Mouse (Mus musculus) megakaryocyte progenitor cell, adult 5-6 weeks (primary cell): ENCODE data around the gene Gm20671. TPM values are rescaled to one million over a fixed set of nuclear protein-coding genes. Genes with fewer than 3 reads are reported as not detected.

Experiments
- total RNA-seq, 2 experiments: library from RNA; stranded (forward) in 1 of 2; stranded (reverse) in 1 of 2; fragments of 157-497, 149-512 nt in 1 of 2; fragments of 200-1000 nt in 1 of 2; gene quantifications; 2 replicates each; pipeline versions ENCODE4 v1.2.3 to v1.2.4; 2015 to 2017

Gene Gm20671
- total RNA-seq, 2 experiments from 2014 or later, result 6.6 TPM; not detected in 1

Other genes with a start within 250 kb of the Gm20671 start
- gene Yes1, start 215.9 kb downstream of the Gm20671 start, total RNA-seq (2015), result 0.27 and 0.85 TPM in 2 replicates
- 0.24 and 0.83 TPM in 2 replicates for gene Yes1, start 215.9 kb downstream of the Gm20671 start, total RNA-seq (2017)
- 32.3 and 33.8 TPM in 2 replicates for gene Pisd, start 41.5 kb downstream of the Gm20671 start, total RNA-seq (2015)
- gene Pisd, start 41.5 kb downstream of the Gm20671 start, total RNA-seq (2017), result 34.5 and 38.9 TPM in 2 replicates
- 34.6 and 37.6 TPM in 2 replicates for gene Prr14l, start 27.1 kb upstream of the Gm20671 start, total RNA-seq (2015)
- 27.4 and 31.9 TPM in 2 replicates for gene Prr14l, start 27.1 kb upstream of the Gm20671 start, total RNA-seq (2017)
- 26.5 and 28.7 TPM in 2 replicates for gene Depdc5, start 36.6 kb upstream of the Gm20671 start, total RNA-seq (2015)
- 22.0 and 25.8 TPM in 2 replicates for gene Depdc5, start 36.6 kb upstream of the Gm20671 start, total RNA-seq (2017)
- 340 and 391 TPM in 2 replicates for gene Ywhah, start 191.7 kb upstream of the Gm20671 start, total RNA-seq (2015)
- gene Ywhah, start 191.7 kb upstream of the Gm20671 start, total RNA-seq (2017), result 138 and 149 TPM in 2 replicates